Mouse (Mus musculus) common myeloid progenitor, adult 5-6 weeks (primary cell): ENCODE results near the gene Upk1b. TPM values are rescaled to one million over a fixed set of nuclear protein-coding genes. Genes with fewer than 3 reads are reported as not detected.
"Not testable (repeated sequence)": the region's sequence is repeated elsewhere in the genome, so short reads cannot be mapped to it uniquely, and the experiment has no call there.

ENCODE experiments used
- ATAC-seq: replicated peaks from 2 replicates; pipeline ENCODE4 v1.8.0; 2016; ENCODE audit warnings: low read depth, mild to moderate bottlenecking, moderate TSS enrichment, inconsistent platforms; ENCODE audit not compliant: poor library complexity, severe bottlenecking
- total RNA-seq: library from RNA; stranded (forward); fragments of 200-1000, 187-1606 nt; gene quantifications from 2 replicates; pipeline ENCODE4 v1.2.3, GENCODE M21; 2017

Upk1b gene
- 0.92 and 1.2 TPM in 2 replicates for total RNA-seq

GRCm38 (mm10) chr16:38800091-38800490 is at the start of gene Upk1b:
Upk1b (minus strand) TSS chr16:38800328.
- ATAC-seq: peak; percentile 89

- ATAC-seq: no peak
These were observed 28.5 kb upstream of the Upk1b start, which contains the start of gene 4930435E12Rik for GRCm38 (mm10) chr16:38828649-38829048. 4930435E12Rik (minus strand) TSS chr16:38828749.

GRCm38 (mm10) chr16:38812521-38812920 is 12.4 kb upstream of the Upk1b start:
- peak; percentile 99 for ATAC-seq

GRCm38 (mm10) chr16:38810196-38810595 is 10.1 kb upstream of the Upk1b start:
- no peak for ATAC-seq

- not testable (repeated sequence) for ATAC-seq
These were observed 7.7 kb upstream of the Upk1b start for GRCm38 (mm10) chr16:38807796-38808195.

GRCm38 (mm10) chr16:38798957-38799450 is 1.1 kb downstream of the Upk1b start:
- no peak for ATAC-seq

- ATAC-seq: no peak
These were observed 7.0 kb downstream of the Upk1b start for GRCm38 (mm10) chr16:38793120-38793519.

GRCm38 (mm10) chr16:38789966-38790365 is 10.2 kb downstream of the Upk1b start:
- no peak for ATAC-seq

GRCm38 (mm10) chr16:38789016-38789415 is 11.1 kb downstream of the Upk1b start:
- peak; percentile 79 for ATAC-seq

GRCm38 (mm10) chr16:38785301-38785700 is 14.8 kb downstream of the Upk1b start:
- no peak for ATAC-seq

- ATAC-seq: no peak
These were observed 17.5 kb downstream of the Upk1b start for GRCm38 (mm10) chr16:38782524-38783067.

GRCm38 (mm10) chr16:38781946-38782345 is 18.2 kb downstream of the Upk1b start:
- ATAC-seq: no peak

GRCm38 (mm10) chr16:38780960-38781572 is 19.1 kb downstream of the Upk1b start:
- no peak for ATAC-seq

- no peak for ATAC-seq
These were observed 23.8 kb downstream of the Upk1b start for GRCm38 (mm10) chr16:38776342-38776741.

GRCm38 (mm10) chr16:38774964-38775746 is 25.0 kb downstream of the Upk1b start:
- no peak for ATAC-seq

- ATAC-seq: 0 out of 2 replicates have a peak, but pooled peaks have one; percentile 21
These were observed 27.1 kb downstream of the Upk1b start for GRCm38 (mm10) chr16:38772906-38773496.

- ATAC-seq: no peak
These were observed 29.0 kb downstream of the Upk1b start for GRCm38 (mm10) chr16:38771145-38771544.

GRCm38 (mm10) chr16:38769529-38769928 is 30.6 kb downstream of the Upk1b start:
- peak; percentile 46 for ATAC-seq

- ATAC-seq: no peak
These were observed 31.7 kb downstream of the Upk1b start for GRCm38 (mm10) chr16:38768386-38768785.

GRCm38 (mm10) chr16:38767761-38768160 is 32.4 kb downstream of the Upk1b start:
- ATAC-seq: no peak

- ATAC-seq: no peak
These were observed 33.5 kb downstream of the Upk1b start for GRCm38 (mm10) chr16:38766671-38767070.
